Mouse (Mus musculus) urinary bladder, postnatal 10 days (tissue): Measurements from ENCODE around the gene Dusp27.
"Not testable (repeated sequence)": the region's sequence is repeated elsewhere in the genome, so short reads cannot be mapped to it uniquely, and the experiment has no call there.

ENCODE experiments used
- DNase-seq: peaks from one replicate; pipeline ENCODE4 v3.0.0; 2022; ENCODE audit warnings: low spot score

The Dusp27 gene

DNA sequence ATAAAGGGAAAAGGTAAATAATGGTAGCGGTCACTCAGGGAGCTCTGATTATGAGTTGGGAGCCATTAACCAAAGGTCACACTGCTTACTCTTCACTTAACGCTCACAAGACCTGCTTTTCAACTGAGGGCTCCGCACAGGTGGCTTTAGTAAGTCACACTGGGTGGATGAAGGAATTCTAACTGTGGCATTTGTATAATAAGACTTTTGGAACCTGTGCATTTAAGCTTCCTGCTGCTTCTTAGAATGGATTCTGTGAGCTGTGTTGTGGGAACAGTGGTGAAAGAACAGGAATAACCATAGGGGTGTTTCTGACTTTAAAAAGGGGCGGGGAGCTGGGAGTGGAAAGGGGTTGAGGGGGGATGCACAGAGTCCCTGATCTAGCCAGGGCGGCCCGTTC lies 14.6 kb upstream of the Dusp27 start:
- DNase-seq: no peak

GRCm38 (mm10) chr1:166141868-166142267 lies 14.1 kb upstream of the Dusp27 start:
- DNase-seq: not testable (repeated sequence)

DNA sequence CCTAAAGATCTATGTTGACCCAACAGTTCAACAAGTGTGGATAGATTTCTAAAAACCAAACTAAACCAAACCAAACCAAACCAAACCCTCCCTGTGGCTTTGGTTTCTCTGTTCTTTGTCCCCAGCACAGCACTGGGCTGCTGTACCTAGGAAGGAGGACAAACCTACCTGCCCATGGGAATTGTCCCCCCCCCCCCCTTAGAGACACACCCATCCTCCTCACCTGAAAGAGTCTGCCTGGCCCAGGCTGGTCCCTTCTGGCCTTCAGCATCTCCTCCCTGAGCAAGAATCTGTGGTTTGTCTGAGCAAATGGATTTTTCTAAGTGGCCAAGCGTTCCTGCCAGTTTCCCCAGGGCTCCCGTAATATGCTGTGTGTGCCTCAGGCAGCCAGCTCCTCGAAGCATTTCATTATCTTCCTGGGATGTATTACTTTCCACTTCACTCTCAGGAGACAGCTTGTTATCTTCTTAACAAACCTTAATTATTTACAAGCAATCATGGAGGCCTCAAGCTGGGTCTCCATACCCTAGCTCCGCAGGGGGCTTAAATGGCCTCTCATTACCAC lies 12.0 kb upstream of the Dusp27 start:
- DNase-seq: no peak

DNA sequence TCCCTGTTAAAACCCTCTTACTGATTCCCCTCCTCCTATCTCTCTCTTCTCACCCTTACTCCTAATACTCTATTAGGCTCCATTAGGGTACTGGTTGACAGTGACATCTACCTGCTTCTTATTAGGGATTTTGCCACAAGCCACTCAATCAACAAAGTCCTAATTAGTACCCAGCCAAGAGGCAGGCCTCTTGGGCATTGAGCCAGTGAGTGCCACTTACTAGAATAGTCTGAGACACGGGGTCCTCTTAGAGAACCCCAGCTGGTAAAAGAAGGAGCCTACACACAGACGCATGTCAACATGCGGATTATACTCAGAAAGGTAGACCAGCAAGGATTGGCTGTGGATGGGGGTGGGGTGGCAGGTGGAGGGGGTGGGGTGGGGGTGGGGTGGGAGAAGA lies 11.4 kb upstream of the Dusp27 start:
- DNase-seq: no peak

GRCm38 (mm10) chr1:166138136-166138535 lies 10.4 kb upstream of the Dusp27 start:
- no peak for DNase-seq

DNA sequence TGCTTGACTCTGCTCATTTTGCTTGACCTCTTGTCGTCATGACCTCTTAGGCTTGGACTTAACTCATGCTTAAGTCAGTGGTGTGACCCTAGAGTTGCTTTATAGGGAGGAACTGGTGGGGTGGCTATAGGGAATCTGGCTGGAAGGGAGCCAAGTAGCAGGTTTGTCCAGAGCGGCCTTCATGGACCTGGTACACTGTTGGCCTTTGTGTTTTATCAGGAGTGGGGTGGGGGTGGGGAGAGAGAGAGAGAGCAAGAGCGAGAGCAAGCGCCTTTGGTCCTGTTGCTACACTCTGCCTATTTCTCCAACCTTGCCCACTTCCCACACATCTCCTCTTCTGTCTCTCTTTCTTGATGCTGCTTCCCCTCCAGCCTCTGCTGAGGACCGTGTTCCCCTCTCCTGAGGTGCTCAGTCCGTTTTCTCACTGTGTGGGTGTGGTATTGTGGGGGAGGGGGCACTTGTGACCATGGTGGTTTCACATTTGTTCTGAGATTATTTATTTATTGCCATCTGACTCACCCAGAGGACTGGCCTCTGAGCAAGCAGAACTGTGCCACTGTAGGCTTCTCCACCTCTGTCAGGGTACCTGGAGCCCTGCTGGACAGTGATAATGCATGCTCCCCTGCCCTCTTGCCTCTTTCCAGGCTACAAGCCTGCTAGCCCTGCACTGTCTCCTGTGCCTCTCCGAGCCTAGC lies 9.7 kb upstream of the Dusp27 start:
- DNase-seq: no peak

DNA sequence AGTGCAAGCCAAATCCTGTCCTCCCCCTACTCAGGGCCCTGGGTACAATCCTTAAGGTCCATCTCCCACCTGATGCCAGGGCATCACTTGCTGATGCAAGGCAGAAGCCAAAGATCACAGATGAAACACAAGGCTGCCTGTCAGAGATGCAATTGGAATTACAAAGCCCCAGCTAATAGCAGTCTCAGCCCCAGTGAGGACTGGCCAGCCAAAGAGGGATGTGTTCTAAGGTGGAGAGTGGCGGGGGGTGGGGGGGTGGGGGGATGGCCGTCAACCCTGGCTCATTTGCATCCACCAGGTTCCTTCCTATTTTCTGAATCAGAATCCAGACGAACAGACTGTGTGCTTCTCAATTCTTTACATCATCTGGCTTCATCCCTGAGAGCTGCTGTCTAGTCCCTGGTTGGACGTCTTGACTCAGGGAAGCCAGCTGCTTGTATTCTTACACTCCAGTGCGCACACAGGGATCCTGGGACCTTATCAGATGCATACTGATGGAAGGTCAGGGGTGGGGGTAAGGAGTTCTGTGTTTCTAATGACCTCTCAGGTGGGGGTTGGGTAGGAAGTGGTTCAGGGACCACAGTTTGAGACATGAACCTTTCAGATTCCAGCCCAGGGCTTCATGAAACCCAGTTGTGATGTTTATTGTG lies 7.5 kb upstream of the Dusp27 start:
- DNase-seq: no peak

GRCm38 (mm10) chr1:166132367-166132766 lies 4.6 kb upstream of the Dusp27 start:
- no peak for DNase-seq

DNA sequence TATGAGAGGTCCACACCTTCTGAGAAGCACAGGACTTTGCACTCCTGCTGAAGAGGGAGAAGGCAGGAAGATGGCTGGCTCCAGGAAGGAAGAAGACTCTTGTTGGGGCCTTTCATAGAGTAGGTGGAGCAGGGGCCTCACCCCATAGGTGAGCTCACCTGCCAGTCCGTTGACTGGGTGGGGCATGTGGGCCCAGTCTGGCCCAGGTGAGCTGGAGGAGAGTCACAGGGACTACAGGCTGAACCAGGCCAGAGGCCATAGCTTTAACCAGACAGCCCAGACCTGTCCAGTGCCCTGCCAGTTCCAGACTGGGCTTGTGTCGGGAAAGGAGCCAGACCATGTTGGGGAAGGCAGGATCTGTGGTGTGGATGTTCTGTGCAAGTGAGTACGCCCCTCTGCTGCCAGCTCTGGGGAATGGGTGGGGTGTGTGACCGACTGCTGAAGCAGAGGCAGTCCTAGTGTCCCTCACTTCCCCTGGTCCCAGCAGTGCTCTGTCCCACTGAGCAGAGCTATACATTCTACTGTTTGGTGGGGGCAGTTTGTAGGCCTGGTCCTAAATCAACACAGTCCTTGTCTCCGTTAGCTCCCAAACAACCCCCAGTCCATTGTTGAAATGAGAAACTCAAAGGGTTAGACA lies 2.6 kb upstream of the Dusp27 start, which contains the start of gene Gpa33:
Gpa33 (plus strand) TSS at position 15 of the 637 bp plus-strand sequence.
- no peak for DNase-seq

GRCm38 (mm10) chr1:166128551-166128950 lies 829 bp upstream of the Dusp27 start:
- no peak for DNase-seq

GRCm38 (mm10) chr1:166126795-166127194 lies 927 bp downstream of the Dusp27 start:
- DNase-seq: no peak

DNA sequence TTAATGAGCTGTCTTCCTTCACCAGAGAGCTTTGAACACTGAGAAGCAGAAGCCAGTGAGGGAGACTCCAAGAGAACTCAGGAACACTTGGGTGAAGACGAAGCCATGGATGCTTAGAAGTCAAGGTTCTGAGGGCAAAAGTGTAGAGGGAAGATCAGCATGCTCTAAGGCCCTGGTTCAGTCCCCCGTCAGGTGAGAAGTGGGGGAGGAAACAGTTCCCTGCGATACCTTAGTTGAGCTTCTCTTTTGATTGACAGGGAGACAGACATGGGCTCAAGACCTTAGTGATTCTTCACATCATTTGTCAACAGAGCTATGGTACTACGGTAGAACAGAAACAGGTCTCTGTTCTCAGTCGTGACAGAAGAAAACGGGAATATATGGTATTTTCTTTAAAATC lies 1.4 kb downstream of the Dusp27 start:
- no peak for DNase-seq

- no peak for DNase-seq
These were observed 2.7 kb downstream of the Dusp27 start for GRCm38 (mm10) chr1:166124932-166125593.

DNA sequence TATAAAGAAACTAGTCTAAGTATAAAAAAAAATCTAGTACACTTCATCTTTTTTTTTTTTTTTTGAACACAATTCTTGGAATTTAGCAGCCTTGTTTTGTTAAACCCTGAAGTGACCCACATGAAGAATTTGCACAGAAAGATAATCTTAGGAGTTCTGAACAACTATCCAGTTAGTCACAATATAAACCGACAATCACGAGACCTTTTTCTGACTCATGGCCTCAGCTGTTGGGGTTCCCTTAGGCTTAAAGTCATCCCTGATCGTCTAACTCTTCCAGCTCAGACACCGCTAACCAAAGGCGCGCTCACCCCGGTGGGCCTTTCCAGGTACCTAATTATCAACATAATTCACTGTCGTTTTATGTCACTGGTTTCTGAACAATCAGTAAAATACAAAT lies 4.0 kb downstream of the Dusp27 start:
- no peak for DNase-seq

GRCm38 (mm10) chr1:166123045-166123444 lies 4.7 kb downstream of the Dusp27 start:
- no peak for DNase-seq

DNA sequence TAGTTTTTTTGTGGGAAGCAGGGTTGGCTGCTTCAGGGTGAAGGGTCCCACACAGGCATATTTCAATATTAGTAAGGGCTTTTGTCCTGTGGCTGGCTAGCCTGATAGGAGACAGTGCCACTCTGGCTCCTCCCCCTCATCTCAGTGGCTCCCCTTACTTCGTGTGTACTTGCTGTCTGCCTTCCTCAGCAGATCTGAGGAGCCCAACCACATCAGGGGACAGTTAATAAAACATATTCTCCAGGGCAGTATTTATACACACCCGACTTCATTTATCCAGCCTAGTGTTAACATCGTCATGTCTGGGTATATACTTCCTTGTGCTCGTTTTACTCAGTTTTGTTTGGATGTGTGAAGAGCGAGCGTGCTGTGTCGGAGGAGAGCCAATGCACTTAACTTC lies 5.6 kb downstream of the Dusp27 start:
- no peak for DNase-seq

GRCm38 (mm10) chr1:166117866-166118639 lies 9.7 kb downstream of the Dusp27 start:
- DNase-seq: no peak

- DNase-seq: no peak
These were observed 12.0 kb downstream of the Dusp27 start for GRCm38 (mm10) chr1:166115719-166116118.

GRCm38 (mm10) chr1:166114986-166115385 lies 12.7 kb downstream of the Dusp27 start:
- no peak for DNase-seq

GRCm38 (mm10) chr1:166105464-166105863 lies 22.3 kb downstream of the Dusp27 start:
- no peak for DNase-seq

DNA sequence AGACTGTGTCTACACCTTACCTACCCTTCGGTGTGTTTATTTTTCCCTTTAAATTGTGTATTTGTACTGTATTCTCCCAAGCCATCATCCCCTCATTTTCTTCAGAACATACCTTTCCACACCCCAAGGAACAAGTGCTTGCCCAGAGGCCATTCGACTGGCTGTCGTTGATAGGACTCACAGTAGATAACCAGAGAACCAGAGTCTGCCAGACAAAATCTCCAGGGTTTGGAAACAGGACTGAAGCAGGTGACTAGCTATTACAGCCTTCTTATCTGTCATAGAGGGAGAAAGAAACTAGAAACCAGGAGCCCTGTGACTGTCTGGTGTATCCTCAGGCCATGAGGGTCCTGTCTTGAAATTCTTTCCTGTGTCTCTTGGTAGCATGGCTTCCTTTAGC lies 22.9 kb downstream of the Dusp27 start:
- DNase-seq: no peak
